Mouse (Mus musculus): ENCODE measurements around the gene Gm17409. TPM values are rescaled to one million over a fixed set of nuclear protein-coding genes. Genes with fewer than 3 reads are reported as not detected.

Gene Gm17409
- not detected in 2 replicates for polyA plus RNA-seq (2015; fragmentation: Nextera tagmentation; extraction: Ambion mirVana)

- no peak within 1 kb of the TSS for H3K27ac ChIP-seq (ENCODE audit: low read length)
- H3K4me2 ChIP-seq (replicated peaks; ENCODE audit: low read depth, low read length): no peak within 1 kb of the TSS
- H3K4me3 ChIP-seq (ENCODE audit: low read length): no peak within 1 kb of the TSS
- no peak within 1 kb of the TSS for H3K9ac ChIP-seq (replicated peaks; ENCODE audit: low read length)
- H3K9me3 ChIP-seq (ENCODE audit: low read length): peaks cover 13% of the 10 kb centered on the region
- H3K4me1 ChIP-seq (ENCODE audit: insufficient read depth, low read length): no peaks in the 10 kb centered on the region
- peaks cover 48% of the 10 kb centered on the region for H3K36me3 ChIP-seq (ENCODE audit: insufficient read depth, low read length)
- no peaks in the 10 kb centered on the region for H3K27me3 ChIP-seq (ENCODE audit: insufficient read depth, low read length)
- no peak for ATAC-seq (ENCODE audit: low FRiP score, low TSS enrichment)
- WGBS: 90% methylated on average over 7 of the region's 7 CpGs
Measured at GRCm38 (mm10) chr2:58469816-58470215, at the start of gene Gm17409. Gene Gm17409 (plus strand): TSS chr2:58470116.

GRCm38 (mm10) chr2:58423319-58423718, 46.6 kb upstream of the Gm17409 start:
- 71% methylated on average over 5 of the region's 5 CpGs for WGBS
- no peaks in the 10 kb centered on the region for H3K36me3 ChIP-seq (ENCODE audit: insufficient read depth, low read length)
- no peak for ATAC-seq (ENCODE audit: low FRiP score, low TSS enrichment)
- no peak overlapping the region for H3K9ac ChIP-seq (replicated peaks; ENCODE audit: low read length)
- H3K27ac ChIP-seq (ENCODE audit: low read length): no peak overlapping the region
- H3K9me3 ChIP-seq (ENCODE audit: low read length): no peaks in the 10 kb centered on the region
- H3K4me2 ChIP-seq (replicated peaks; ENCODE audit: low read depth, low read length): no peak overlapping the region
- no peak overlapping the region for H3K4me3 ChIP-seq (ENCODE audit: low read length)
- H3K27me3 ChIP-seq (ENCODE audit: insufficient read depth, low read length): no peaks in the 10 kb centered on the region
- H3K4me1 ChIP-seq (ENCODE audit: insufficient read depth, low read length): no peaks in the 10 kb centered on the region

- Histone ChIP-seq H3K4me3 (ENCODE audit: low read length) (no peak overlapping the region), H3K4me1 (ENCODE audit: insufficient read depth, low read length) (no peaks in the 10 kb centered on the region), H3K4me2 (replicated peaks; ENCODE audit: low read depth, low read length) (no peak overlapping the region), H3K27ac (ENCODE audit: low read length) (no peak overlapping the region), H3K9ac (replicated peaks; ENCODE audit: low read length) (no peak overlapping the region), H3K36me3 (ENCODE audit: insufficient read depth, low read length) (no peaks in the 10 kb centered on the region), H3K9me3 (ENCODE audit: low read length) (no peaks in the 10 kb centered on the region), H3K27me3 (ENCODE audit: insufficient read depth, low read length) (no peaks in the 10 kb centered on the region)
- 94% methylated on average over 13 of the region's 13 CpGs for WGBS
- ATAC-seq (ENCODE audit: low FRiP score, low TSS enrichment): no peak
Measured at GRCm38 (mm10) chr2:58425436-58426004, 44.4 kb upstream of the Gm17409 start.

GRCm38 (mm10) chr2:58432211-58432610, 37.7 kb upstream of the Gm17409 start:
- ATAC-seq (ENCODE audit: low FRiP score, low TSS enrichment): no peak
- no peak overlapping the region for H3K4me3 ChIP-seq (ENCODE audit: low read length)
- H3K9me3 ChIP-seq (ENCODE audit: low read length): no peaks in the 10 kb centered on the region
- H3K9ac ChIP-seq (replicated peaks; ENCODE audit: low read length): no peak overlapping the region
- H3K4me1 ChIP-seq (ENCODE audit: insufficient read depth, low read length): no peaks in the 10 kb centered on the region
- WGBS: 94% methylated on average over 7 of the region's 7 CpGs
- 0 out of 2 replicates have a peak, but pooled peaks cover 2% of the 10 kb centered on the region for H3K36me3 ChIP-seq (ENCODE audit: insufficient read depth, low read length)
- H3K4me2 ChIP-seq (replicated peaks; ENCODE audit: low read depth, low read length): no peak overlapping the region
- no peaks in the 10 kb centered on the region for H3K27me3 ChIP-seq (ENCODE audit: insufficient read depth, low read length)
- no peak overlapping the region for H3K27ac ChIP-seq (ENCODE audit: low read length)

GRCm38 (mm10) chr2:58433317-58433716, 36.6 kb upstream of the Gm17409 start:
- ATAC-seq (ENCODE audit: low FRiP score, low TSS enrichment): no peak
- 89% methylated on average over 2 of the region's 2 CpGs for WGBS
- Histone ChIP-seq H3K9ac (replicated peaks; ENCODE audit: low read length) (no peak overlapping the region), H3K27ac (ENCODE audit: low read length) (no peak overlapping the region), H3K27me3 (ENCODE audit: insufficient read depth, low read length) (no peaks in the 10 kb centered on the region), H3K4me2 (replicated peaks; ENCODE audit: low read depth, low read length) (no peak overlapping the region), H3K4me1 (ENCODE audit: insufficient read depth, low read length) (no peaks in the 10 kb centered on the region), H3K9me3 (ENCODE audit: low read length) (no peaks in the 10 kb centered on the region), H3K4me3 (ENCODE audit: low read length) (no peak overlapping the region), H3K36me3 (ENCODE audit: insufficient read depth, low read length) (0 out of 2 replicates have a peak, but pooled peaks cover 2% of the 10 kb centered on the region)

GRCm38 (mm10) chr2:58434438-58434837, 35.5 kb upstream of the Gm17409 start:
- no peak for ATAC-seq (ENCODE audit: low FRiP score, low TSS enrichment)
- no peaks in the 10 kb centered on the region for H3K27me3 ChIP-seq (ENCODE audit: insufficient read depth, low read length)
- WGBS: 78% methylated on average over 2 of the region's 2 CpGs
- H3K27ac ChIP-seq (ENCODE audit: low read length): no peak overlapping the region
- H3K4me2 ChIP-seq (replicated peaks; ENCODE audit: low read depth, low read length): no peak overlapping the region
- no peak overlapping the region for H3K9ac ChIP-seq (replicated peaks; ENCODE audit: low read length)
- 0 out of 2 replicates have a peak, but pooled peaks cover 2% of the 10 kb centered on the region for H3K36me3 ChIP-seq (ENCODE audit: insufficient read depth, low read length)
- H3K4me1 ChIP-seq (ENCODE audit: insufficient read depth, low read length): no peaks in the 10 kb centered on the region
- H3K9me3 ChIP-seq (ENCODE audit: low read length): no peaks in the 10 kb centered on the region
- no peak overlapping the region for H3K4me3 ChIP-seq (ENCODE audit: low read length)

- H3K4me3 ChIP-seq (ENCODE audit: low read length): no peak overlapping the region
- H3K9me3 ChIP-seq (ENCODE audit: low read length): no peaks in the 10 kb centered on the region
- H3K4me1 ChIP-seq (ENCODE audit: insufficient read depth, low read length): no peaks in the 10 kb centered on the region
- WGBS: 88% methylated on average over 13 of the region's 13 CpGs
- no peak overlapping the region for H3K27ac ChIP-seq (ENCODE audit: low read length)
- no peak overlapping the region for H3K4me2 ChIP-seq (replicated peaks; ENCODE audit: low read depth, low read length)
- no peaks in the 10 kb centered on the region for H3K27me3 ChIP-seq (ENCODE audit: insufficient read depth, low read length)
- no peak for ATAC-seq (ENCODE audit: low FRiP score, low TSS enrichment)
- H3K9ac ChIP-seq (replicated peaks; ENCODE audit: low read length): no peak overlapping the region
- H3K36me3 ChIP-seq (ENCODE audit: insufficient read depth, low read length): 0 out of 2 replicates have a peak, but pooled peaks cover 2% of the 10 kb centered on the region
Measured at GRCm38 (mm10) chr2:58435507-58435906, 34.4 kb upstream of the Gm17409 start.

GRCm38 (mm10) chr2:58436911-58437310, 33.0 kb upstream of the Gm17409 start:
- H3K4me1 ChIP-seq (ENCODE audit: insufficient read depth, low read length): no peaks in the 10 kb centered on the region
- H3K27me3 ChIP-seq (ENCODE audit: insufficient read depth, low read length): no peaks in the 10 kb centered on the region
- no peak for ATAC-seq (ENCODE audit: low FRiP score, low TSS enrichment)
- H3K9me3 ChIP-seq (ENCODE audit: low read length): no peaks in the 10 kb centered on the region
- no peak overlapping the region for H3K27ac ChIP-seq (ENCODE audit: low read length)
- no peak overlapping the region for H3K4me3 ChIP-seq (ENCODE audit: low read length)
- H3K4me2 ChIP-seq (replicated peaks; ENCODE audit: low read depth, low read length): no peak overlapping the region
- no peak overlapping the region for H3K9ac ChIP-seq (replicated peaks; ENCODE audit: low read length)
- 93% methylated on average over 3 of the region's 3 CpGs for WGBS
- H3K36me3 ChIP-seq (ENCODE audit: insufficient read depth, low read length): 0 out of 2 replicates have a peak, but pooled peaks cover 2% of the 10 kb centered on the region

GRCm38 (mm10) chr2:58443163-58443562, 26.8 kb upstream of the Gm17409 start:
- H3K9ac ChIP-seq (replicated peaks; ENCODE audit: low read length): no peak overlapping the region
- no peaks in the 10 kb centered on the region for H3K9me3 ChIP-seq (ENCODE audit: low read length)
- no peak for ATAC-seq (ENCODE audit: low FRiP score, low TSS enrichment)
- no peaks in the 10 kb centered on the region for H3K4me1 ChIP-seq (ENCODE audit: insufficient read depth, low read length)
- H3K27ac ChIP-seq (ENCODE audit: low read length): no peak overlapping the region
- no peaks in the 10 kb centered on the region for H3K27me3 ChIP-seq (ENCODE audit: insufficient read depth, low read length)
- H3K36me3 ChIP-seq (ENCODE audit: insufficient read depth, low read length): peaks cover 23% of the 10 kb centered on the region
- 76% methylated on average over 4 of the region's 4 CpGs for whole genome bisulfite sequencing
- H3K4me2 ChIP-seq (replicated peaks; ENCODE audit: low read depth, low read length): no peak overlapping the region
- H3K4me3 ChIP-seq (ENCODE audit: low read length): no peak overlapping the region

GRCm38 (mm10) chr2:58447001-58447400, 22.9 kb upstream of the Gm17409 start:
- Histone ChIP-seq H3K9me3 (ENCODE audit: low read length) (no peaks in the 10 kb centered on the region), H3K4me1 (ENCODE audit: insufficient read depth, low read length) (no peaks in the 10 kb centered on the region), H3K4me2 (replicated peaks; ENCODE audit: low read depth, low read length) (no peak overlapping the region), H3K9ac (replicated peaks; ENCODE audit: low read length) (no peak overlapping the region), H3K27me3 (ENCODE audit: insufficient read depth, low read length) (no peaks in the 10 kb centered on the region), H3K27ac (ENCODE audit: low read length) (no peak overlapping the region), H3K36me3 (ENCODE audit: insufficient read depth, low read length) (peaks cover 27% of the 10 kb centered on the region), H3K4me3 (ENCODE audit: low read length) (no peak overlapping the region)
- WGBS: 93% methylated on average over 15 of the region's 15 CpGs
- no peak for ATAC-seq (ENCODE audit: low FRiP score, low TSS enrichment)

All from kidney, embryonic 16.5 days (tissue).